Mouse (Mus musculus) layer of hippocampus, adult 2 months (tissue): ENCODE results near the gene Dnm3. TPM values are rescaled to one million over a fixed set of nuclear protein-coding genes. Genes with fewer than 3 reads are reported as not detected.

ENCODE experiments used
- DNase-seq, 2 experiments: peaks; one replicate each; pipeline ENCODE4 v3.0.0; 2022; ENCODE audit warnings: low spot score in 2 of 2
- H3K27ac ChIP-seq: fragments of 200-600 bp; 2 replicates; pipeline ENCODE4 v1.8.1; 2022
- H3K4me3 ChIP-seq: fragments of 200-600 bp; 2 replicates; pipeline ENCODE4 v1.8.1; 2022; ENCODE audit warnings: mild to moderate bottlenecking
- CTCF ChIP-seq: fragments of 200-600 bp; conservative IDR thresholded peaks from 2 replicates; pipeline ENCODE4 v1.8.1; 2022; ENCODE audit warnings: antibody characterized with exemption, mild to moderate bottlenecking, moderate library complexity
- total RNA-seq, 2 experiments: library from RNA; stranded (reverse); gene quantifications; 2 replicates each; pipeline ENCODE4 v1.2.3; 2021

Dnm3 gene
- total RNA-seq, 2 experiments from 2014 or later = 78.5 to 79.1 TPM

DNA sequence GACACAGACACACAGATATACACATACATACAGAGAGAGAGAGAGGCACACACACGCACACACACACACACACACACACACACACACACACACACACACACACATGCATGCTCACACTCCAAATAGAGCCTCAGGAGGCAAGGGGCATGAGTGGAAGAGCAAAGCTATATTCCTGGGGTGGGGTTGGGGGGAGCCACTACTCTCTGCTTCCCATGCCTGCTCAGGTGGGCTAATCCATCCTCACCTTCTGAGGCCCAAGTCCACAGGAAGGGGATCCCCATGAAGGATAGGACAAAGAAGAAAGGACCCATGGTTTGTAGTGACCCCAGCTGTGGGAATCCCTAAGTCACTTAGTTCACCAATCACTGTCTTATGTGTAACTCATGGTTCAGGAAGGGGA, 332.8 kb downstream of the Dnm3 start:
- Histone ChIP-seq H3K4me3 (no peak overlapping the region), H3K27ac (no peak overlapping the region)
- TF ChIP-seq CTCF = no peak
- DNase-seq = no peak

- no peak for DNase-seq
- no peak for TF ChIP-seq CTCF
- Histone ChIP-seq H3K27ac (no peak overlapping the region), H3K4me3 (no peak overlapping the region)
Observed at GRCm38 (mm10) chr1:162143974-162144912, 333.6 kb downstream of the Dnm3 start.

- no peak for TF ChIP-seq CTCF
- peak; percentile 54 to 60 for DNase-seq
Observed at GRCm38 (mm10) chr1:162142285-162142684, 335.5 kb downstream of the Dnm3 start.

DNA sequence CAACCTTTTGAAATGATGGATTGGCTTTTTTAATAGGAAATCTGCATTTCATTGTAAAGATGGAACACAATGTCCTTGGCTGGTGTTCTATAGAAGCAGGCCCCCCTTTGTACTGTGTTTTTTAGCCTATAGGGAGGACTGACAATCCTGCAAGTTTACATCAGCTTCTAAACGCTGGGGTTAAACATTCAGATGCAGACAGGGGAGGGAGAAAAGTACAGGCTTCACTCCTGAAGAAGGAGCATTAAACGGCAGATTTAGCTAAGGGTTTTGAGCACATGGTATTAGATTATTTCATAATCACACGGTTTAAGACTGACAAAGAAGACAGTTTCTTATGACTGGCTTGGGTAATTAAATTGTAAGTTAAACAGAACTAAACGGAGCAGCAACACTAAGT, 341.5 kb downstream of the Dnm3 start:
- Histone ChIP-seq H3K27ac (peak overlapping the region; percentile 61; the same call in 1 of the 2 replicates), H3K4me3 (no peak overlapping the region)
- DNase-seq = no peak
- no peak for TF ChIP-seq CTCF

More at GRCm38 (mm10) chr1:162142285-162142684, 335.5 kb downstream of the Dnm3 start:
- Histone ChIP-seq H3K4me3 (no peak overlapping the region), H3K27ac (peak overlapping the region; percentile 81)

DNA sequence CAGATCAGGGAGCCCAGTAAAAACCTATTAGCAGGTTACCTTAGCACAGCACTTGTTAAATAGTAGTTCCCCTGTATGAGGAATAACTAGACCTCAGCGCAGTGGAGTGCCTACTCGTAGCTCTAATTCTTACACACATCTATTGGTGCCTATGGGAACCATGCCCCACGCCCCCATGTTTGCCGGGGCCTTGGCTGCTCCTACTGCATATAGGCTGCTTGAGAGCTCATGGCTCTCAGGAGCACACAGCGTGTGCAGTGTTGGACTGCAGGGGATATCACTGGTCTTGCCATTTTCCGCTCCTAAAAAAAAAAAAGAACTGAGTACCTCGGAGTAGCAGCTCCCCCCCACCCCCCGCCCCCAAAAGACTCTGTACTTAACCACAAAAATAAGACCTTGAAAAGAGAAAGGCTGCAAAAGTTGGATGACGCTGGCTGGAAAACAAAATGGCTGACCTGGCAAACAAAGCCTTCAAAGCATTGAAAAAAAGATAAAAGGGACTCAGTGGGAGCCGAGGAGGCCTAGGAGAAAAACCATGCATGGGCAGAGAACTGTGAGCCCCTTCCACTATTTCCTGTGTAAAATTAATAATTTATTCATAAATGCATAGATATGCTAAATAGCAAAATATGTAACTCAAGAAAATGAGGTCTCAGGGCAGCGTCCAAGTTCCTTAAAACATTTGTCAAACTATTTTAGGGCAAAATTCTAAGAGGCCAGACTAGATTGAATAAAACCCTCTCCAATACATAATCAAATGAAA, 342.2 kb downstream of the Dnm3 start:
- no peak overlapping the region for H3K4me3 ChIP-seq

GRCm38 (mm10) chr1:162134651-162135066, 343.2 kb downstream of the Dnm3 start:
- DNase-seq = peak in 1 of 2 experiments; percentile 8
- TF ChIP-seq CTCF = no peak

More for the DNA sequence above, 342.2 kb downstream of the Dnm3 start:
- no peak for DNase-seq
- no peak for TF ChIP-seq CTCF
- H3K27ac ChIP-seq = peak overlapping the region; percentile 53; the same call in 1 of the 2 replicates

GRCm38 (mm10) chr1:162132908-162133641, 344.8 kb downstream of the Dnm3 start:
- H3K4me3 ChIP-seq = no peak overlapping the region
- TF ChIP-seq CTCF = no peak
- no peak for DNase-seq
- peak overlapping the region; percentile 44 for H3K27ac ChIP-seq

More at GRCm38 (mm10) chr1:162134651-162135066, 343.2 kb downstream of the Dnm3 start:
- no peak overlapping the region for H3K4me3 ChIP-seq
- peak overlapping the region; percentile 36; the same call in 1 of the 2 replicates for H3K27ac ChIP-seq

DNA sequence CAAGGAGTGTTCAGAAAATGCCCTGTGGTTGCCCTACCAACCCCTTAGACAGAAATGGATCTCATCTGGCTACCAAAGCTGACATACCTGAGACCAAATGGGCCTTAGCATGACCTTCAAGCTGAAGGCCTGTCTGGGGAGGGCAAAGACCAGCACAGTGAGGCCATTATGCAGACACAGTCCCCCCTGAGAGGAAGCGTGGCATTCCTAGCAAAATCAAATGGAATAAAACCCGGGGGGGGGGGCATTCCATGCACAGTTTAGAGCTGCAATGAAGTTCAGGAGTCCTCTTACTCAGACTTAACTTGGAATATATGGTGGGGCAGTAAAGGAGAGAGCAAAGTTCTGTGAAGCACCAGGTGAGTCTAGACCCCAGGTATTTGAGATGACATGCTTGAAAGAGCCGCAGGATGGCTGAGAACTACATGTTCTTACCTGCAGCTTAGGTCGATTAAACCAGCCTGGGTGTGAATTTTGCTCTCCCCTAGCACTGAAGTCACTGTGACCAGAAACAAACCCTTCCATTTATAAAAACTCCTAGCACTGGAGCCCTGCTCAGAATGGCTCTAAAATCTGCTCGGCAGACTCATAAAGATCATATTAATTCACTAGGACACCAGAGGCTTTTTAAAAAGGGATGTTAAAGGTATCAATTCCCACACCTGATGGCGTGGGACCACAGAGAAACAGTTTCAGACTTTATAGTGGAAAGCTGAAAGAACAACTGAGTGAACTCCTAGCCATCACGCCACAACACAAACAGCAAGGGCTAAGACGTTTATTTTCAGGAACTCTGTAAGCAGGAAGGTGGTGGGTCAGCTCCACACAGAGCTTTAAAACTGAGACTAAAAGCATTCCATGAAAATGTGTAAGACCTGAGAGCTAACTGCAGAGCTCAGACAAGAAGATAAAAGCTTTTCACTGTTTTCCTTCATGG, 350.7 kb downstream of the Dnm3 start:
- Histone ChIP-seq H3K27ac (no peak overlapping the region), H3K4me3 (no peak overlapping the region)
- no peak for DNase-seq
- no peak for TF ChIP-seq CTCF

- no peak overlapping the region for H3K4me3 ChIP-seq
- no peak for TF ChIP-seq CTCF
- H3K27ac ChIP-seq = no peak overlapping the region
- no peak for DNase-seq
Observed at GRCm38 (mm10) chr1:162124396-162124795, 353.4 kb downstream of the Dnm3 start.

GRCm38 (mm10) chr1:162121441-162122200, 356.2 kb downstream of the Dnm3 start:
- no peak overlapping the region for H3K27ac ChIP-seq
- TF ChIP-seq CTCF = no peak
- no peak for DNase-seq
- H3K4me3 ChIP-seq = no peak overlapping the region

- peak overlapping the region; percentile 76 for H3K27ac ChIP-seq
- DNase-seq = no peak
- TF ChIP-seq CTCF = no peak
- H3K4me3 ChIP-seq = no peak overlapping the region
Observed at GRCm38 (mm10) chr1:162109437-162109813, 368.4 kb downstream of the Dnm3 start.
